Mouse (Mus musculus) adrenal gland, postnatal 10 days (tissue): Measurements from ENCODE around the gene Cd164l2. TPM values are rescaled to one million over a fixed set of nuclear protein-coding genes. Genes with fewer than 3 reads are reported as not detected.

Experiments used
- DNase-seq: peaks from one replicate; pipeline ENCODE4 v3.0.0; 2021; ENCODE audit warnings: mixed read lengths
- long read RNA-seq, 2 experiments: library from polyadenylated mRNA; stranded (forward); transcript quantifications; one replicate each; pipeline ENCODE4 v2.0.0; 2021
- total RNA-seq, 2 experiments: library from RNA; stranded (reverse); gene quantifications; 2 replicates each; pipeline ENCODE4 v1.2.3; 2021

Cd164l2 gene
- total RNA-seq: 1 to 10 TPM; 2.2 to 2.4 TPM
- long read RNA-seq, experiment 1, partial matches to known transcripts: 1 of 5 reads
- long read RNA-seq, experiment 1, other reads (novel, unspliced or antisense): 1 of 5 reads
- long read RNA-seq, experiment 2, transcript Cd164l2-201 (6 exons, 986 nt): major isoform, 7 of 11 reads
- long read RNA-seq, experiment 2, partial matches to known transcripts: 1 of 11 reads
- long read RNA-seq, experiment 2, other reads (novel, unspliced or antisense): 2 of 11 reads

- DNase-seq: peak; percentile 25
Measured at GRCm38 (mm10) chr4:133211751-133212561, at the start of gene Cd164l2, which contains the start of gene Gpr3. TSS of gene Cd164l2 (plus strand) at chr4:133212131. TSS of gene Gpr3 (minus strand) at chr4:133212536.

- no peak for DNase-seq
Measured at GRCm38 (mm10) chr4:133162196-133162595, 49.7 kb upstream of the Cd164l2 start.

- no peak for DNase-seq
Measured at GRCm38 (mm10) chr4:133166773-133167172, 45.2 kb upstream of the Cd164l2 start.

GRCm38 (mm10) chr4:133169237-133170055 is 42.5 kb upstream of the Cd164l2 start:
- DNase-seq: no peak

- DNase-seq: no peak
Measured at GRCm38 (mm10) chr4:133170056-133170524, 41.8 kb upstream of the Cd164l2 start.

- no peak for DNase-seq
Measured at GRCm38 (mm10) chr4:133170616-133171015, 41.3 kb upstream of the Cd164l2 start.

- no peak for DNase-seq
Measured at GRCm38 (mm10) chr4:133172451-133172850, 39.5 kb upstream of the Cd164l2 start.

GRCm38 (mm10) chr4:133174361-133174760 is 37.6 kb upstream of the Cd164l2 start:
- DNase-seq: no peak

GRCm38 (mm10) chr4:133175274-133175673 is 36.7 kb upstream of the Cd164l2 start:
- DNase-seq: no peak

- no peak for DNase-seq
Measured at GRCm38 (mm10) chr4:133175998-133176760, 35.8 kb upstream of the Cd164l2 start.

- DNase-seq: no peak
Measured at GRCm38 (mm10) chr4:133176761-133177403, 35.0 kb upstream of the Cd164l2 start.

GRCm38 (mm10) chr4:133178305-133178704 is 33.6 kb upstream of the Cd164l2 start:
- DNase-seq: no peak

GRCm38 (mm10) chr4:133179258-133179657 is 32.7 kb upstream of the Cd164l2 start:
- DNase-seq: no peak

- no peak for DNase-seq
Measured at GRCm38 (mm10) chr4:133182439-133183033, 29.4 kb upstream of the Cd164l2 start.

GRCm38 (mm10) chr4:133184031-133184897 is 27.7 kb upstream of the Cd164l2 start:
- no peak for DNase-seq

GRCm38 (mm10) chr4:133184898-133185665 is 26.8 kb upstream of the Cd164l2 start:
- DNase-seq: peak; percentile 73

- DNase-seq: no peak
Measured at GRCm38 (mm10) chr4:133185893-133186292, 26.0 kb upstream of the Cd164l2 start.

- DNase-seq: no peak
Measured at GRCm38 (mm10) chr4:133186856-133187255, 25.1 kb upstream of the Cd164l2 start.

- no peak for DNase-seq
Measured at GRCm38 (mm10) chr4:133189396-133189795, 22.5 kb upstream of the Cd164l2 start.
